Mouse (Mus musculus): ENCODE measurements around the gene Serf1.
"Not testable (repeated sequence)": the region's sequence is repeated elsewhere in the genome, so short reads cannot be mapped to it uniquely, and the experiment has no call there.

Gene Serf1

DNA sequence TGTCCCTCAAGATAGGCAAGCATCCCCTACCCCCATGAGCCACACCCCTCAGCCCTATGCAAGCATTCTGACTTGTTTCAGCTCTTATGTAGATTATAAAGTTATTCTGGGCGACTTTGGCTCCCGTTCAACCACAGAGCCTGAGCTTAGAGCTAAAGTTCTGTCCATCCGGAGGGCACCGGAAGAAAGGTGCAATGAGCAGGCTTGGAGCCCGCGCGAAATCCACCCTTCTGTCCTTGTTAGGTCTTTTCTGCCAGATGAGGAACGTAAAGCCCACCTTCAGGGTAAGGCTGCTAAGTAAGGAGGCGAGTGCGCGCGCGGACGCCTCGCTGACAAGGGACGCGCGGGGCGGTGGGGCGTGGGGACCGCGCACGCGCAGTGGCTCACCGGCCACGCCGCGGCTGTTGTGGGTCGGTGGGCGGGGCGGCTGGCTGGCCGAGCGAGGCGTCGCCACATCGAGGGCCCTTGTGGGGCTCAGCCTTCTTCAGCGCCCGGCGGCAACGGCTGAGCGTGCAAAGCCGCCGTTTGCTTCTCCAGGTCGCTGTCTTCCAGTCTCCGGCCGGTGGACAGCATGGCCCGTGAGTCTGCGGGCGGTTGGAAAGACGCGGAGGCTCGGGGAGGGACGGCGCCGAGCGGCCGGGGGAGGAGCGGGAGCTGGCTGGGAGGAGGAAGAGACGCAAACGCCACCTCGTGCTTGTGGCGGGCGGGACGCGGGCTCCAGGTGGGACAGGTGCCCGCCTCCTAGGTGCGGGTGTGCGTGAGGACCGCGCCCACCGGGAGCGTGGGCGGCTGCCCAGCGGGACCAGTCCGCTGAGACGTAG lies at the start of gene Serf1:
TSS of gene Serf1 (plus strand) at position 361 of the 821 bp plus-strand sequence.
- DNase-seq (ENCODE audit: low read depth), result peak; percentile 44

DNA sequence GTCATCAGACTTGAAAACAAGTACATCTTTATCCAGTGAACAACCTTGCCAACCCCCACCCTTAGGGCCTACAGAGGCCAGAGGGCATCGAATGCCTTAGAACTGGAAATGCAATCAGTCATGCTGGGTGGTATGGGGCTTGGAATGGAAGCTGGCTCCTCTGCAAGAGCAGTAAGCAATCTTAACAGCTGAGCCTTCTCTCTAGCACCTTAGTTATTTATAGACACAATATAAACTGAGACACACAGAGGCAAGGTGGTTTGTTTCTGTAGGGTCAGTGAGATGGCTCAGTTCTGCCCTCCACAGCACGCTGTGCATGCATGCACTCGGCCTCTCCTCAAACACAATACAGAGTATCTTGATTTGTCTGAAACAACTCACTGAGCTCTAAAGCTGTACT lies 43.9 kb upstream of the Serf1 start:
- DNase-seq (ENCODE audit: low read depth), result no peak

DNA sequence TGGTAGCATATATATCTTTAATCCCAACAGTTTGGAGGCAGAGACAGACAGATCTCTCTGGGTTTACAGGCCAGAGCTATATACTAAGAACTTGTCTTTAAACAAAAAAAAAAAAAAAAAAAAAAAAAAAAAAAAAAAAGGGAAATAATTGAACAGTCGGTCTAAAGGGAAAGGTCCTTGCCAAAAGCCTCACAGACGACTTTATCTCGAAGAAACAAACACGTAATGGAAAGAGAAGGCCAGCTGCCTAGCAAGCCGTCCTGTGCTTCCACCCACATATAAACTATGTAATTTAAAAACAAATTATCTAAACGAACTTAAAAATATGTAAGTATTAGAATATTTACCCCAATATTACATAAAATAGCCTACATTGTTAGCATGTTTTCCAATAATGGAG lies 40.0 kb upstream of the Serf1 start:
- no peak for DNase-seq (ENCODE audit: low read depth)

DNA sequence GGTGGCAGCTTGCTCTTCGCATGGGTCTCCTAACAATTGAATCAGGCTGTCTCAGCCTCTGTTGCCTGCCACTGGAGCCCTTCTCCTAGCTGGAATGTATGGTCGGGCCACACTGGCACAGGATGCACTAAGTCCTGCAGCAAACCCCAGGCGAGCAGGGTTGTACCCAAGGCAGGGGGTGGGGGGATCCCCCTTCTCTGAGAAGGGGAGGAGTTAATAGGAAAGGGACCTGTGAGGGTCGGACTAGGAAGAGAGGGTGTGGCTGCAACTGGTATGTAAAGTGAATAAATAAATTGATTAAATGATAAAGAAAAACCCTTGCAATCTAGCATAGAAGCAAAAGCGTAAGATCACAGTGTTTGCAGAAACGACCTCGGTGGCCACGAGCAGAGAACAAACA lies 36.3 kb upstream of the Serf1 start:
- DNase-seq (ENCODE audit: low read depth), result no peak

DNA sequence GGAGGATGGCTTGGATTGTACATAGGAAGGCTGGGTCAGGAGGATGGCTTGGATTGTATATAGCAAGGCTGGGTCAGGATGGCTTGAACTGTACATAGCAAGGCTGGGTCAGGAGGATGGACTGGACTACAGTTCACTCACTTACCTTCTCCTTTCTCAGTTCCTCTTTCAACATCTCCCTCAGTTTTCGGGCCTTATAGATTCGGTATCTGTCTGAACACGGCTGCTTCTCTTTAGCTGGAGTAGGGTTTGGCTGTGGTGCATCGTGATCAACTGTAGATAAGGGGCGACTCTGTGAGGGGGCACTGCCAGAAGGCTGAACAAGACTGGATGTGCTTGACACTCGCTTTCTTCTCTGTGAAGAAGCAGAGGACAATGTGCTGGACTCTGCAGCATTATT lies 9.0 kb upstream of the Serf1 start:
- no peak for DNase-seq (ENCODE audit: low read depth)

DNA sequence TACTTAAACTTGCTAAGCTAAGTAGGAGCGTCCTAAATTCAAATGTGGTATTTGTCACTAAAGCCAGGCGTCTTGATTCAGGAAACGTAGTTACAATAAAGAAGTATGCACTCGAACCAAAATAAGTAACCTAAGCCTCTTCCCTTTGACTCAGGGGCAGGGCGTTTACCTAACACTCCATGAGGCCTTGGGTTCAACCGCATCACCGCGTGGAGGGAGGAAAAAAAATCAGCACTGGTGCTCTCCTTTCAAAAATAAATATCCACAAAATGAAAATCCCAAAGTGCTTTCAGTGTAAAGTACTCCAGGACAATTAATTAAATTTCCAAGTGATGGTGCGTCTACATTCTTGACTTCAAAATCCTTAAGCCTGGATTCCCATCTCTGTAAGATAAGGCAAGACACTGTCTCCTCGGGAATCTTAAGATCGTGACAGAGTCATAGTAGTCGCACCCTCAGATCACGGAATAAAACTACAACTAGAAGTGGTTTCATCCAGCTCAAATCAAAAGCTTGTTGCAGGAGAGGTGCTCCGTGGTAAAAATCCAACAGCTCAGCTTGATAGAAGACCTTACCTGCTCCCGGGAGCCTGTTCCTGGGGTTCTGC lies 4.7 kb upstream of the Serf1 start:
- peak; percentile 33 for DNase-seq (ENCODE audit: low read depth)

DNA sequence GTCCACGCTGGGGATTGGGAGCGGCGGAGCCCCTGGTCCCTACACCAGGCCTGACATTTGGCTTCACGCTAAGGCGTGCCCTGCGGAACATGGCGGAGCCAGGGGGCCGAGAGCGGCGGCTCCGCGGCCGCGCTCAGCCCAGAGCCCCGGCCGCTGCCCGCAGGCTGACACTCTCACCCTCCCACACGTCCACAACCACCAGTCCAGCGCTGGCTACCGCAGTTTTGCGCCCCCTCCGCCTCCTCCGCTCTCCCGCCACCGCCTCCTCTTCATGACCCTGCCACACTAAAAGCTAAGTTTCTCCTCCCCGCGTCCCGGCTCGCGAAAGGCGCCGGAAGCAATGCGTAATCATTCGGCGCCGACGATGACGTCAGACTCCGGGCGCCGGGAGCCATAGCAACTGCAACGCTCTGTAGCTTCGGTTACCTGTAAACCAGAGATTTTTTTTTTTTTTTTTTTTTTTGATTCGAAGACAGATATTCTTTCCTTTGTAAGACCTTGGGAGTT lies 4.0 kb upstream of the Serf1 start, which contains the start of gene Bdp1:
TSS of gene Bdp1 (minus strand) at position 323 of the 507 bp plus-strand sequence.
- peak; percentile 84 for DNase-seq (ENCODE audit: low read depth)

DNA sequence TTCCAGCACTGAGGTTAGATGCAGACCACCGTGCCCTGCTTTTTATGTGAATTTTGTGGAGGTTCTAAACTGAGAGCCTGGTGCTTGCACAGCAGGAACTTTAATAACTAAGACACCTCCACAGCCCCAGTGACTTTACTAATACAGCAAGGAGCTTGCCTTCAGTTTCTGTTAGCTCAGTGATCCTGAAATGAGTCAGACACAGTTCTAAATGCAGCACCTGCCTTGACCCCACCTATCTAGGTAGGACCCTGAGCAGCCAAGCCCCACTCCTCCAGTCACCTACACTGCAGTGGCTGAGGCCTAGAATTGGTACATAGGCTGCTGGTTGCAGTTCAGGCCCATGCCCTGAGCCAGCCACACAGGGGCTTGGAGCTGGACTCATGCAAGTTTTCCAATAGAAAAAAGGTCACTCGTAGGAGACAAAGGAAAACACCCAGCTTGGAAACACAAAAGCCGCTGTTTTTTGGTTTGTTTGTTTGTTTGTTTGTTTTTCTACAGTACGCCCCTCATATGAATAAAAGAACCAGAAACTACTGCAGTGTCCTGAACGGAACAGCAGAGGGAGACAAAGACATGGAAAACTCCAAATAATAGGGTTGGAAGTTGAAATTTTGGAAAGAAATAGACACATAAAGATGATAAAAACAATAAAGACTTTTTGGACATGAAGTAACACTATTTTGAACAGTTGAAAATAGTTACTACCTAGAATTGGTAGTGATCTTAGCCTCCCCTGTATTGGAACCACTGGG lies 4.6 kb downstream of the Serf1 start:
- peak; percentile 14 for DNase-seq (ENCODE audit: low read depth)

DNA sequence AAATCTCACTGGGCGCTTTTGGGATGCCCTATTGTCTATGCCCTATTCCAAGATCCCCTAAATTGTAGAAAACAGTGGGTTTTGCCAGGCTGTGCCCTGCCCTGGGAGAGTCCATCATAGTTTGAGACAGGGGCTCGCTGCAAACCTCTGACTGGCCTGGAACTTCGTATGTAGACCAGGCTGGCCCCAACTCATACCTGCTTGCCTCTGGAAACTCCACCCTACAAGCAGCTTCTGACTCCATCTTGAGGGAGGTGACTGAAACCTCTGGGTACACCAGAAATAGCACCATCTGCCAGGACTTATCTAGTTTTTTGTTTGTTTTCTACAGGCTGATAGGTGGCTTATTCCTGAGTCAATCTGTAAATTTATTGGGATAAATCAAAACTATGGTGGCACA lies 16.2 kb downstream of the Serf1 start:
- no peak for DNase-seq (ENCODE audit: low read depth)

DNA sequence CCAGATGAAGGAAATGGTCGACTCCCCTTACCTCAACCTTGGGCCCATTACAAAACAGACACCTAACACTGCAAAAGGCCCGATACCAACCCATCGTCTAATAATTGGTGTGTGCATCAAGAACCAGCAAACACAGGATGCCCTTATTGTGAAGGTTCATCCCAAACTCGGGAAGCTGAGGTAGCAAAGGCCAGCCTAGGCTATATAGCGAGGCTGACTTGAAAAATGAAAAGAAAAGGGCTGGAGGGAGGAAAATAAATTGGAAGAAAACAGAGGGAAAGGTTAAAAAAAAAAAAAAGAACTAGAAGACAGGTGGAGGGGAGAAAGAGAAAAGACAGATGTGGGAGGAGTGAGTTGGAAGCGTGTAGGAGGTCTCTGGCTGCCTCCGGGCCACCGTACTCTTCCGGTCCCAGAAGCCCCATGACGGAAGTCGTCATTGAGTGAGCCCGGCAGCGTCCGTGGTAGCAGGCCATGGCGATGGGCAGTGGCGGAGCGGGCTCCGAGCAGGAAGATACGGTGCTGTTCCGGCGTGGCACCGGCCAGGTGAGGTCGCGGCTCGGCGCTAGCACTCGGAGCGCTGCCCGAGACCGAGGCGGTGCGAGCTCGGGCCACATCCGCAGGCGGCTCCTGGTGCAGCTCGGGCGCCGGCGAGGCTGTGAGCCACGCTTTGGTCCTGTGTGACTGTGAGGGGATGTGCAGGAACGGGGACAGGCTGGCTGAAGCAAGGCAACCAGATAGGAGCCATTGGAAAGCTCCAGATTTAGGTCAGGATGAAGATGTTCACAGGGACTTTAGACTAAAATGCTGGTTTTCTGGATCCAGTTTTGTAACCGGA lies 16.8 kb downstream of the Serf1 start, which contains the start of gene Smn1:
TSS of gene Smn1 (plus strand) at position 430 of the 835 bp plus-strand sequence.
- peak; percentile 88 for DNase-seq (ENCODE audit: low read depth)

DNA sequence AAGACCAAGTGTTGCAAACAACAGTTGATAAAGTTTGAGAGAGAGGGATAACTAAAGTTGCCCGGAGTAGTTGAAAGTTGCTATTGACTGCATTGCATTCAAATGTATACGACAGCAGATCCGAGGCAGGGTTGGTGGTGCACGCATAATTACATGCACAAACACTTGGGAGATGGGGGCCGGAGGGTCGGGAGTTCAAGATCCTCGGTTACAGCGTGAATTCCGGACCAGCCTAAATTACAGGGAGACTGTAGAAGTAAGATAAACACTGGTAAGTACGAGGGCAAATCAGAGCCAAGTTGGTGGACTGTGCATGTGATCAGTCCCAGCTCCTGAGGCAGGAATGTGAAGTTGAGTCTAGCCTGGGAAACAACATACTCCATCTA lies 17.4 kb downstream of the Serf1 start:
- peak; percentile 11 for DNase-seq (ENCODE audit: low read depth)

DNA sequence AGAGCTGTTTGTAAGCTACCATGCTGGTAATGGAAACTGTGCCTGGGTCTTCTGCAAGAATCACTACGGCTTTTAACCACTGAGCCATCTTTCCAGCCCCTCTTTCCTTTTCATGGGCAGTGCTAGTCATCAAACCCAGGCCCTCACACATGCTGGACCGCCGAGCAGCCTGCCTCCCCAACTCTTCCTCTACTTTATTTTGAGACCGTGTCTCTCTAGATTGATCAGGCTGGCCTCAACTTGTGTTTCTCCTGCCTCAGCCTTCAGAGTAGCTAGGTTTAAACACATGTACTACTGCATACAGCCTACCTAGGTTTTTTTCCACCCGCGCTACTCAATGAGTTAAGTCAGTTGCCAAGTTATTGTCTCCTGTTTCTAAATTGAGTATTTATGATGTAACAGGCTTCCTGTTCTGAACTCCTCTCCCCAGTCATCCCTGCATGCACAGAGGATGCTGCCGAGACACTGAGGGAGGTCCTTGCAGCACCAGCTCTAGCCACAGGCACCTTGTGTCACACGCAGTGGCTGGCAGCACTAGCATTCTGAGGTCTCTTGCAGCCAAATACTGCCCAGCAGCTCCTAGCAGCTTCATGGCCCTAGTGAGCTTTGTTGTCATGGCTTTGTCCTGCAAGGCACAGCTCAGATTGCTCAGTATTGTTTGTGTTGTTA lies 34.0 kb downstream of the Serf1 start:
- DNase-seq (ENCODE audit: low read depth), result no peak

DNA sequence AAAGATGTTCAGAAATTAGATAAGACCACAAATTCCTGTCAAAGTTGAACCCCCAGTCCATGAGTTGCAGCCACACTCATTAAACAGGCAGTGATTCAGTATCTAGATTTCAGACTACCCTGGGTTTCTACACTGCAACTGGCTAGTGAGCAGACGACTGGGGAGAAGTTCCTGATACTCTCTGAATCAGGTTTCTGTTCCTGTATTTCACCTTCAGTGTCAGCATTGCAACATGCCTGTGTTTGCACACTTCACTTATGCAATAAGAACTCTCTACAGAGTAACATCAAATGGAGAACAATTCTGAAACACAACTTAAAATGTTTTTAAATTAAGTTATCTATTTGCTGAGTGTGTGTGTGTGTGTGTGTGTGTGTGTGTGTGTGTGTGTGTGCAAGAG lies 44.8 kb downstream of the Serf1 start:
- no peak for DNase-seq (ENCODE audit: low read depth)

DNA sequence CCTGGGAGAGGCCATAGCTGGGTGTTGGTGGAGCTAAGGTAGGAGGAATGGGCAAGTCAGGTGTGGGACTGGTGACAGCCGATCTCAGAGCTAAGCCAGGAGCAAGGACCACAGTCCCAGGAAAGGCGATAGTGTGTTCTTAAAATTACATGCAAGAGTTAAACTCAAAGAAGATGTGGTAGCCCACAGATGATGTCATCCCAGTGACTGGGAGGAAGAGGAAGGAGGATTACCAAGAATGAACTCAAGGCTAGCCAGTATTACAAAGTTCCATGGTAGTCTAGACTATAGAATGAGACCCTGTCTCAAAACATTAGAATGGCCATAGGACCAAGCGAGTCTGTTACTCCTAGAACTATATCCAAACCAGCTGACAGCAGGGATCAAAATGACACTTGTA lies 48.8 kb downstream of the Serf1 start:
- DNase-seq (ENCODE audit: low read depth), result no peak

DNA sequence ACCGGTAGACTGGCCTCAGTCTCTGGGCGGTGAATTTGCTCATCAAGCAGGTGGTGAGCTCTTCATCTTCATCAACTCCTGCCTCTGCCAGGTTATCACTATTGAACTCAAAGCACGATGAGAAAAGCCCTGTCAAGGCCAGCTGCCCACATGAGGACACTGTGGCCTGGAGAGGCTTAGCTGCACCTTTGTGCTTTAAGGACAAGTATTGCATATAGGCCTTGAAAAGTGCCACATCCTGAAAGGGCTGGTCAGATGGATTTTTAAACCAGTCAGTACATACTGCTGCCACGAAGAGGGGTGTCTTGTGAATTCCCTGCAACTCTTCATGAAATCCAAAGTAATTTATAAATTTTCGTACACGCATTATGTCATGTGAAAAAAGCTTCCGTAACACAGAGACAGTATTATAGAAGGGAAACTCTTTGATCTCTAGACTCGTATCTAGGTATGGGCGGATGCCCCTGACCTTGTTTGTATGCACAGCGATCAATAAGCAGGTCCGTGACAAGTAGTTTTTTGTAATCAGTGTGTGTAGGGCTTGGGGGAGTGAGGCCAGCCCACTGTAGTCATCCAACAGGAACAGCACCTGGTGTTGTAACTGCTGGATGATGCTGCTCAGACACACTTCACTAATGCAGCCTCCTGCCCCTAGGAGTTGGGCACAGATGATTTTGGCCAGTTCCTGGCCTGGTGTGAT lies 53.5 kb downstream of the Serf1 start:
- DNase-seq (ENCODE audit: low read depth), result not testable (repeated sequence)

DNA sequence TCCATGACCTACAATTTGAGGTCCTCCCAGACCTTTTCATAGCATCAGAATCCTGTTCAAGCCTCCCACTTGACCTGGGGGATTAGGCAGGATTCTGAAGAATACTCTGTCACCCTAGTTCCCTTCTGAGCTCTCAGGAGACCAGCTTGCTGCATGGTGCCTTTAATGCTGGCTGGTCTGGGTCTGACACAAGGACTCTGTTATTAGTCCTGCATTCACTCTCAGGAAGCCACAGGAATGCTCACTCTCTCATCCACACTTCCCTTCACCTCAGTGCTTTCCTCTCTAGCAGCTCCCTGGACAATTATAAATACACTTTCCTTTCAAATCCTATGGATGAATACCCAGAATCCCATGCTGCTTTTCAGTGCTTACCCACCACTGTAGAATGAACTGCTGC lies 54.7 kb downstream of the Serf1 start:
- not testable (repeated sequence) for DNase-seq (ENCODE audit: low read depth)

Measured in c-Kit-positive CD71-positive TER-119-negative erythroid progenitor cells, embryonic 14.5 days (primary cell).